Mouse (Mus musculus) thymus, adult 2 months (tissue): ENCODE measurements around the gene Setd6.

ENCODE experiments used
- CTCF ChIP-seq: fragments of 200-500 bp; IDR thresholded peaks from 2 replicates; pipeline ENCODE4 v1.5.1; 2012; ENCODE audit warnings: mild to moderate bottlenecking, control low read depth, low read length, moderate library complexity, borderline replicate concordance; ENCODE audit not compliant: control insufficient read depth, poor library complexity, insufficient read depth; ENCODE audit errors: extremely low read depth
- POLR2A ChIP-seq: fragments of 200-500 bp; IDR thresholded peaks from 2 replicates; pipeline ENCODE4 v1.6.1; 2012; ENCODE audit warnings: mild to moderate bottlenecking, low read length, control low read depth, moderate library complexity; ENCODE audit not compliant: control insufficient read depth, poor library complexity, insufficient read depth; ENCODE audit errors: extremely low read depth

GRCm38 (mm10) chr8:95709579-95709978, 6.1 kb upstream of the Setd6 start:
- TF ChIP-seq POLR2A = no peak
- no peak for TF ChIP-seq CTCF
